Mouse (Mus musculus): ENCODE measurements around the gene Ift80. TPM values are rescaled to one million over a fixed set of nuclear protein-coding genes. Genes with fewer than 3 reads are reported as not detected.

Gene Ift80
- polyA plus RNA-seq, 1 experiment from 2014 or later, result 8.3 TPM

DNA sequence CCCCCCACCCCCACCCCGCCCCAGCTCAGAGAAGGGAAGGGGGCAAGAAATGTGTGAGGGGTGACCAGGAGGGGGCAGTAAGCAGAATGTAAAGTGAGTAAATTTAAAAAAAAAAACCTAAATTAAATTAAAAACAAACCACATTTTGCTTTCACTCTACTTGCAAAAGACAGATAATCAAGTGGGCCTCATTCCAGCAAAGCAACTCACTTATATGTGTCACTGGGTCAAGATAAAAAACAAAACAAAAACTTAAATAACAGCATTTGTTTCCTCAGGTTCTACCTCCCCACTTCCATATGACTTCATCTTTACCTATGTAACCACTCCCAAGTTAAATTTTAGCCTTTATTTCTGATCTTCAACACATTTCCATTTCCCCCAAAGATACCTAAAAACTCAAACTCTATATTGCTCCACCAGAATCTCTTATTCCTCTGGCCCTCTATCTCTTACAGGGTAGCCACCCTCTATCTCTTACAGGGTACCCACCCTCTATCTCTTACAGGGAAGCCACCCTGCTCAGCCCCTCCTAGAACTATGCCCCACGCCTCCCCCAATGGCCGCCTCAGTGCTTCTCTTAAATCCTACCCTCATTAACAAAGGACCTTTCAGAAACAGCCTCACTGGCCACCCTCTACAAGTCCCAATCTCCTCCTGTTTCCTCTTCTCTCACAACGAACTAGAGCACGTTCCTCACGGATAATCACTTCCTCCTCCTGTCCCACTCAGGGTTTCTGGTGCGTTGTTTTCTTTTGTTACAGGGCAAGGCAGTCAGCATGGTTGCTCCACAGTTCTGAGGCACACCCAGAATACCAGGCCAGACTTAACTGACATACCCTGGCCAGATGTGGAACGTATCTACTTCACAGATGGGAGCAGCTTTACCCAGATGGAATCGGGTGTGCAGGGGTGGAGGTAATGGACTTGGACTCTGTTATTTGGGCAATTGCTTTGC is 28.6 kb downstream of the Ift80 start:
- no peaks in the 10 kb centered on the region for H3K9me3 ChIP-seq (replicated peaks; ENCODE audit: control insufficient read depth, low read length)
- H3K4me2 ChIP-seq, result no peak overlapping the region
- no peak for ATAC-seq (replicated peaks; ENCODE audit: insufficient number of reproducible peaks, low FRiP score, low TSS enrichment)
- no peaks in the 10 kb centered on the region for H3K27me3 ChIP-seq (ENCODE audit: control insufficient read depth, insufficient read depth, low read length)
- WGBS (ENCODE audit: insufficient replicate concordance), result 47% methylated on average over 9 of the region's 9 CpGs
- no peak overlapping the region; the same call in 1 of the 2 replicates for H3K27ac ChIP-seq (ENCODE audit: low read depth, low read length)
- H3K36me3 ChIP-seq (ENCODE audit: control insufficient read depth, insufficient read depth, low read length), result no peaks in the 10 kb centered on the region
- H3K4me3 ChIP-seq (ENCODE audit: low read depth, low read length), result no peak overlapping the region
- H3K9ac ChIP-seq (ENCODE audit: low read depth, low read length), result no peak overlapping the region
- H3K4me1 ChIP-seq (ENCODE audit: control insufficient read depth, insufficient read depth, low read length), result peaks cover 9% of the 10 kb centered on the region

DNA sequence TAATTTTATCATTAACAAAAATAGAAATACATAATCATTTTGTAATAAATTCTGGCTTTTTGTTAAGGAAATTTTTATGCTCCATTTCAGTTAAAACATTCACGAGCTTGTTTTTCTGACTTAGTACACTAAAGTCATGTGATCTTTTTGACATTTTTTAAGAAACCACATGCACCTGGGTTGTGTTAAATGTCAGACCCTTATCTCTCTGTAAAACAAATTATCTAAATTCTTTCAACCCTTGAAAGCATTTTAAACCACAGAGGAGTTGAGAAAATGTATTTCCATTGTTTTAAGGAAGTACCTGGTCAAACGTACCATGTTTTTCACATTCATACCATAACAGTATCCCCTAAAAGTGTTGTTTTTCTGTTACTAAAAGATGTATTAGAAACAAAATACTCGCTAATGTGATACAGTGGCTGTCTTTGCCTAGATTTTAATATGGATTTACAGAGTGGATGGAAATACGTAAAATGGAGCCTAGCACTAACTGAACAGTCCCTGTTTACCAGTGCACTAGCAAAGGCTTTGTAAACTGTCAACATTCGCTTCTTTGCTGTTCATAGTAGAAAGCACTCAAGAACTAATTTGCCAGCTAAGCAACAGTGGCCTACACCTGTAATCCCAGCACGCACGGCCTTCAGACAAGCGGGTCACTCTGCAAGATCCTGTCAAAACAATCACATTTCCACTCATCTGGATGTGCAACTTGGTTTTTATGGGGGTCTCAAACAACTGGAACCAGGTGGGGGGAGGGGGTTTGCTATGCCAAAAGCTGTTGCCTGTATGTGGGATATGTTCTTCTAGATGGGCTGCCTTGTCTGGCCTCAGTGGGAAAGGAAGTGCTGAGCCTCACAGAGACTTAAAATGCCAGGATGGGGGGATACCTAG is 29.5 kb downstream of the Ift80 start:
- Histone ChIP-seq H3K27ac (ENCODE audit: low read depth, low read length) (no peak overlapping the region), H3K9ac (ENCODE audit: low read depth, low read length) (no peak overlapping the region), H3K36me3 (ENCODE audit: control insufficient read depth, insufficient read depth, low read length) (no peaks in the 10 kb centered on the region), H3K4me2 (no peak overlapping the region), H3K4me3 (ENCODE audit: low read depth, low read length) (no peak overlapping the region), H3K4me1 (ENCODE audit: control insufficient read depth, insufficient read depth, low read length) (peaks cover 9% of the 10 kb centered on the region), H3K9me3 (replicated peaks; ENCODE audit: control insufficient read depth, low read length) (no peaks in the 10 kb centered on the region), H3K27me3 (ENCODE audit: control insufficient read depth, insufficient read depth, low read length) (no peaks in the 10 kb centered on the region)
- WGBS (ENCODE audit: insufficient replicate concordance), result 70% methylated on average over 8 of the region's 8 CpGs
- no peak for ATAC-seq (replicated peaks; ENCODE audit: insufficient number of reproducible peaks, low FRiP score, low TSS enrichment)

DNA sequence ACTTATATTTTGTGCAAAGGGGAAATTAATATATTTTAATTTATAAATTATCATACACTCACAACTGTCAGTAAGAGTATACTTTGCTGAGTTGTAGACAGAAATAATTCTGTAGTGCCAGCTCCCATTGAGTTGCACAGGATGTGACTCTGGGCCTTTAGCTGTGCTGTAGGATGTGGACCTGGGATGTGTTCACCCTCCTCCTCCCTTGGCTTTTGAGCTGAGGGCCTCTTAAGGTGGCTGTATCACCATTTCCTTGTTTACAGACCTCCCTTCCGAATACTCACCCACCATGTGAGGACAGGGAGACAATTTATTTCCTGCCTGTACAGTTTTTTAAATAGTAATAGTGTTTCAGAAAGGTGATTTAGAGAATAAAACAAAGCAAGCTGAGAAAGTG is 30.8 kb downstream of the Ift80 start:
- 57% methylated on average over 1 of the region's 1 CpGs for WGBS (ENCODE audit: insufficient replicate concordance)
- no peak overlapping the region for H3K4me2 ChIP-seq
- no peak overlapping the region for H3K4me3 ChIP-seq (ENCODE audit: low read depth, low read length)
- H3K9me3 ChIP-seq (replicated peaks; ENCODE audit: control insufficient read depth, low read length), result no peaks in the 10 kb centered on the region
- no peaks in the 10 kb centered on the region for H3K36me3 ChIP-seq (ENCODE audit: control insufficient read depth, insufficient read depth, low read length)
- peaks cover 9% of the 10 kb centered on the region for H3K4me1 ChIP-seq (ENCODE audit: control insufficient read depth, insufficient read depth, low read length)
- no peak for ATAC-seq (replicated peaks; ENCODE audit: insufficient number of reproducible peaks, low FRiP score, low TSS enrichment)
- no peaks in the 10 kb centered on the region for H3K27me3 ChIP-seq (ENCODE audit: control insufficient read depth, insufficient read depth, low read length)
- H3K27ac ChIP-seq (ENCODE audit: low read depth, low read length), result no peak overlapping the region
- H3K9ac ChIP-seq (ENCODE audit: low read depth, low read length), result no peak overlapping the region

DNA sequence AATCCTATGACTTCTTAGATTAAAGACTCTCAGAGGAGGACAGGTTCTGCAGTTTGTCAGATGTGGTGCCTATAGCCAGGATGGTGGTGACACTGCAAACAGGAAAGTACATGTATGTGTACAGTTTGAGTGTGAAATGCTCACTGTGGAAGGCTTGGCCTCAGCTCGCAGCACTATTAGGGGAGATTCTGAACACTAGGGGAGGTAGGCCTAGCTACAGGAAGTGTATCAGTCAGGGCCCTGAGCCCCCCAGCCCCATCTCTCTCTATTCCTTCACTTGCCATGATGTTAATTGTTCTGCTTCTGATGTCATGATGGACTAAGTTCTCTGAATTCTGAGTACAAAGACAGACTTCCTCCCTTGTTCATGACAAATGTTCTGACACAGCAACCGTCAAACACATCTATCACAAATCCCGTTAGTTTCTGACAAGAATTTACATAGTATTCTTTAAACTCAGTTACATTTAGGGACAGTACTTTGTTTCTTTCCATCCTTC is 35.2 kb downstream of the Ift80 start:
- Histone ChIP-seq H3K4me2 (no peak overlapping the region), H3K9me3 (replicated peaks; ENCODE audit: control insufficient read depth, low read length) (no peaks in the 10 kb centered on the region), H3K9ac (ENCODE audit: low read depth, low read length) (no peak overlapping the region), H3K27ac (ENCODE audit: low read depth, low read length) (no peak overlapping the region), H3K36me3 (ENCODE audit: control insufficient read depth, insufficient read depth, low read length) (0 out of 2 replicates have a peak, but pooled peaks cover 5% of the 10 kb centered on the region), H3K27me3 (ENCODE audit: control insufficient read depth, insufficient read depth, low read length) (no peaks in the 10 kb centered on the region), H3K4me3 (ENCODE audit: low read depth, low read length) (no peak overlapping the region), H3K4me1 (ENCODE audit: control insufficient read depth, insufficient read depth, low read length) (no peaks in the 10 kb centered on the region)
- ATAC-seq (replicated peaks; ENCODE audit: insufficient number of reproducible peaks, low FRiP score, low TSS enrichment), result no peak
- 78% methylated on average over 3 of the region's 3 CpGs for WGBS (ENCODE audit: insufficient replicate concordance)

DNA sequence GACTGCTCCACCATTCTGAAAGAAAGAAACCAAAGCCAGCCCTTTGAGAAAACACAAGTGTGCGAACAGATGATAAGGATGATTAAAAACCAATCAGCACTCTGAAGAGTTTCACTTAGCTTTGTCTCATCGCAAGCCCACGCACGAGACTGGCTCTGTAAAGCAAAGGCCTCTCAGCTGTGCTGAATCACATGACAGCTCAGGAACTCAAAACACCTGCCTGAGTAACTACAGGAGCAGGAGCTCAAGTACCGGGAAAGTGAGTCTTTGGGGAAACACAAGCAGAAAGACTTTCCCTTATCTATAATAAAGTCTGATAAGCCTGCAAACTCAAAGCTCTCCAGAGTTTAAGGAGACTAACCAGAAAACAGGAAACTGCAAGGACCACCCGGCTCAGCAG is 37.0 kb downstream of the Ift80 start:
- H3K9me3 ChIP-seq (replicated peaks; ENCODE audit: control insufficient read depth, low read length), result no peaks in the 10 kb centered on the region
- 0 out of 2 replicates have a peak, but pooled peaks cover 5% of the 10 kb centered on the region for H3K36me3 ChIP-seq (ENCODE audit: control insufficient read depth, insufficient read depth, low read length)
- H3K27me3 ChIP-seq (ENCODE audit: control insufficient read depth, insufficient read depth, low read length), result no peaks in the 10 kb centered on the region
- no peak overlapping the region for H3K4me2 ChIP-seq
- no peak overlapping the region for H3K9ac ChIP-seq (ENCODE audit: low read depth, low read length)
- 16% methylated on average over 6 of the region's 6 CpGs for WGBS (ENCODE audit: insufficient replicate concordance)
- no peak for ATAC-seq (replicated peaks; ENCODE audit: insufficient number of reproducible peaks, low FRiP score, low TSS enrichment)
- H3K27ac ChIP-seq (ENCODE audit: low read depth, low read length), result no peak overlapping the region
- H3K4me1 ChIP-seq (ENCODE audit: control insufficient read depth, insufficient read depth, low read length), result no peaks in the 10 kb centered on the region
- H3K4me3 ChIP-seq (ENCODE audit: low read depth, low read length), result no peak overlapping the region

DNA sequence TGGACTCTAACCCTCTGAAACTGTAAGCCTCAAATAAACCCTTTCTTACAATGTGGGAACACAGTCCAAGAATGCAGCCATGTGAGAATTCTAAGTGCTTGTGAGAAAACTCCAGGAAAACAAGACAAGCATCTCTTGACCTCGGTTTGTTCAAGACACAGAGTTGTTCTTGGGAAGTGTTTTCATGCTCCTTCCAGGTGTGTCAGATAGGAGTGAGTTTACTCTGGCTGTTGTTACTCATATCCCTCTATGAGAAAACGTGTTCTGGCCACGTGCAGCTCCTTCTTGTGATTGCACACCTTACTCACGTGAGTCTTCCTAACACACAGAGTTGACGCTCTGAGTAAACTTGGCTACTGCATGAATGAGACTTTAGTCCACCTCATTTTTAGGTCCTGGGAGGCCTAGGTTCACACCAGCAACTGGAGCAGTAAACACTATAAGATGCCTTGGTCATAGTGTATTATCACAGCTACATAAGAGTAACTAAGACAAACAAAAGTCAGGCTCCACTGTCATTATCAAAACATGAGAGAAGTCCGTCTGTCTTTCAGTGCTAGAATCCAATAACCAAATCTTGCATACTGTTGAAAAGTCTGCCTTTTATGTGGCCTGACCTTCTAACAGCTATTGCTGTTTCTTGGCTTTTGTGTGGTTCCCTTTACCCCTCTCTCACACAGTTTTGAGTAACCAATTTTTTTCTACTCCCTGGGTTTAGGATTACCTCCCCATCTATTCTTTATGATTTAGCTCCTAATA is 37.7 kb downstream of the Ift80 start:
- H3K27ac ChIP-seq (ENCODE audit: low read depth, low read length), result no peak overlapping the region
- WGBS (ENCODE audit: insufficient replicate concordance), result 89% methylated on average over 6 of the region's 6 CpGs
- no peak for ATAC-seq (replicated peaks; ENCODE audit: insufficient number of reproducible peaks, low FRiP score, low TSS enrichment)

DNA sequence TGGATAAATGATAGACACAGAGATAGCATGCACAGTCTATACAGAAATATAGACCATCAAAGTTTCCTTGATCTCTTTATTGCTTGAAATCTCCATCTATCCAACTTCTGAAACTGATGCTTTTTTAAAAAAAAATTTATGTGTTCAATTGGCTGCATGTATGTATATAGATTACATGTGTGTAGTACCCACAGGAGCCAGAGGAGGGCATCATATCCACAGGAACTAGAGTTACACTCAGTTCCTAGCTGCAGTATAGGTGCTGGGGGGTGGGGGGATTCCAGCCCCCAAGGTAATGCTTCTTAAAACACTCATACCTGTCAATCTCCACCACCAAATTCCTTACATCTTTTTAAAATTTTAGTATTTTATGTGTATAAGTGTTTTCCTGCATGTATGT is 39.7 kb downstream of the Ift80 start:
- no peak overlapping the region for H3K4me2 ChIP-seq
- no peaks in the 10 kb centered on the region for H3K9me3 ChIP-seq (replicated peaks; ENCODE audit: control insufficient read depth, low read length)
- no peak overlapping the region for H3K9ac ChIP-seq (ENCODE audit: low read depth, low read length)
- no peaks in the 10 kb centered on the region for H3K4me1 ChIP-seq (ENCODE audit: control insufficient read depth, insufficient read depth, low read length)
- no peak overlapping the region for H3K4me3 ChIP-seq (ENCODE audit: low read depth, low read length)
- ATAC-seq (replicated peaks; ENCODE audit: insufficient number of reproducible peaks, low FRiP score, low TSS enrichment), result no peak
- H3K36me3 ChIP-seq (ENCODE audit: control insufficient read depth, insufficient read depth, low read length), result 0 out of 2 replicates have a peak, but pooled peaks cover 5% of the 10 kb centered on the region
- no peaks in the 10 kb centered on the region for H3K27me3 ChIP-seq (ENCODE audit: control insufficient read depth, insufficient read depth, low read length)
- no peak overlapping the region for H3K27ac ChIP-seq (ENCODE audit: low read depth, low read length)

More for the DNA sequence above, 37.7 kb downstream of the Ift80 start:
- Histone ChIP-seq H3K27me3 (ENCODE audit: control insufficient read depth, insufficient read depth, low read length) (no peaks in the 10 kb centered on the region), H3K9ac (ENCODE audit: low read depth, low read length) (no peak overlapping the region), H3K4me2 (no peak overlapping the region), H3K36me3 (ENCODE audit: control insufficient read depth, insufficient read depth, low read length) (0 out of 2 replicates have a peak, but pooled peaks cover 5% of the 10 kb centered on the region), H3K4me1 (ENCODE audit: control insufficient read depth, insufficient read depth, low read length) (no peaks in the 10 kb centered on the region), H3K4me3 (ENCODE audit: low read depth, low read length) (no peak overlapping the region), H3K9me3 (replicated peaks; ENCODE audit: control insufficient read depth, low read length) (no peaks in the 10 kb centered on the region)

DNA sequence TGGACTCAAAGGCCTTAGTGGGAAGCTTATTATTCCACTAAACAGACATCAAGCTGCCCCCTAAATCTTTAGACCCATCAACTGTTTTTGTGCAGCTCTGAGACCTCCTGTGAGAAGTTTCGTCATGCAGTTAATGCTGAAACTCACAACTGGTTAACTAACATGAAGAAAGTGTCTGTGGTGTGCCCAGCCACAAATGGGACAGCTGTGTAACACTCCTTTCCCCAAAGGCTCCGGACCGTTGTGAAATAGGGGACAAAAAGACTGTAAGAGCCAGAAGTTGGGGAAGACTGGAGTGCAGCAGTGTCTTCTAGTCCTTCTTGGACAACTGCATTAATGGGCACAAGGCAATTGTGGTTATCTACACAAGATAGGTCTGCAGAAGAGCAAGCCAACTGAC is 47.0 kb downstream of the Ift80 start:
- no peak overlapping the region for H3K4me2 ChIP-seq
- no peak overlapping the region for H3K27ac ChIP-seq (ENCODE audit: low read depth, low read length)
- H3K36me3 ChIP-seq (ENCODE audit: control insufficient read depth, insufficient read depth, low read length), result no peaks in the 10 kb centered on the region
- no peaks in the 10 kb centered on the region for H3K27me3 ChIP-seq (ENCODE audit: control insufficient read depth, insufficient read depth, low read length)
- 86% methylated on average over 3 of the region's 3 CpGs for WGBS (ENCODE audit: insufficient replicate concordance)
- ATAC-seq (replicated peaks; ENCODE audit: insufficient number of reproducible peaks, low FRiP score, low TSS enrichment), result no peak
- H3K9ac ChIP-seq (ENCODE audit: low read depth, low read length), result no peak overlapping the region
- no peaks in the 10 kb centered on the region for H3K9me3 ChIP-seq (replicated peaks; ENCODE audit: control insufficient read depth, low read length)
- H3K4me3 ChIP-seq (ENCODE audit: low read depth, low read length), result no peak overlapping the region
- H3K4me1 ChIP-seq (ENCODE audit: control insufficient read depth, insufficient read depth, low read length), result no peaks in the 10 kb centered on the region
